20 mouse cellular contexts compared by ENCODE assay signal in genomic region chr11:4146381-4146780, GRCm38 (mm10). TPM values are rescaled to one million over a fixed set of nuclear protein-coding genes. Genes with fewer than 3 reads are reported as not detected.
DNase-seq lines count a peak whose midpoint lies in the region; ATAC-seq and TF ChIP-seq lines count a peak whose summit lies in the region.
"Had no signal": no experiment of that assay in that cellular context is flagged by ENCODE, and none has a peak within 500 bp of the region (broad histone marks: within the 10 kb centered on the region; RNA-seq: fewer than 3 reads in every experiment).

No protein-coding gene starts in this region.

- TF ChIP-seq CTCF in brain, embryonic 14.5 days (IDR thresholded peaks at IDR 0.05; ENCODE audit: borderline replicate concordance, extremely low read depth, insufficient read depth, insufficient read length) = no peak

- H3K4me1 ChIP-seq in forebrain, embryonic 12.5 days = no peaks in the 10 kb centered on the region
- no peaks in the 10 kb centered on the region for H3K4me1 ChIP-seq in forebrain, embryonic 14.5 days (ENCODE audit: control insufficient read depth, insufficient read depth, low read length)
- no peaks in the 10 kb centered on the region for H3K4me1 ChIP-seq in hindbrain, embryonic 13.5 days (replicated peaks)
- H3K4me1 ChIP-seq in hindbrain, embryonic 11.5 days (replicated peaks; ENCODE audit: control insufficient read depth, insufficient read depth, low read length) = no peaks in the 10 kb centered on the region
- H3K4me1 ChIP-seq in limb, embryonic 13.5 days = no peaks in the 10 kb centered on the region; the same call in 1 of the 2 replicates
- H3K4me1 ChIP-seq: embryonic facial prominence, embryonic 15.5 days; intestine, embryonic 15.5 days had no signal

- no peak for DNase-seq in forebrain, embryonic 14.5 days (ENCODE audit: low spot score)
- DNase-seq in hindbrain, embryonic 11.5 days (ENCODE audit: low spot score) = no peak
- DNase-seq in brain, embryonic 14.5 days (ENCODE audit: low read depth) = peak; percentile 16
- DNase-seq in MN1 (ENCODE audit: low spot score) = no peak
- DNase-seq: adrenal gland, adult 8-10 months; cerebellum, adult 11-12 months; cerebellum, adult 9-10 months; cerebellum, postnatal 25 days; gastrocnemius, postnatal 36 days; heart, adult 18-20 months; kidney, adult 18-20 months had no signal

- peaks cover 33% of the 10 kb centered on the region for H3K36me3 ChIP-seq in forebrain, embryonic 12.5 days (replicated peaks)
- H3K36me3 ChIP-seq in forebrain, embryonic 14.5 days (ENCODE audit: control insufficient read depth, insufficient read depth, low read length) = peaks cover 35% of the 10 kb centered on the region
- H3K36me3 ChIP-seq in hindbrain, embryonic 13.5 days = peaks cover 37% of the 10 kb centered on the region
- no peaks in the 10 kb centered on the region for H3K36me3 ChIP-seq in hindbrain, embryonic 11.5 days (ENCODE audit: control insufficient read depth, insufficient read depth, low read length)
- peaks cover 75% of the 10 kb centered on the region for H3K36me3 ChIP-seq in limb, embryonic 13.5 days

- H3K9ac ChIP-seq in forebrain, embryonic 12.5 days = 0 out of 2 replicates have a peak overlapping the region, but pooled peaks have one; percentile 12
- no peak overlapping the region for H3K9ac ChIP-seq in forebrain, embryonic 14.5 days (ENCODE audit: low read length)
- H3K9ac ChIP-seq in hindbrain, embryonic 13.5 days = peak overlapping the region; percentile 35; the same call in 1 of the 2 replicates
- no peak overlapping the region for H3K9ac ChIP-seq in hindbrain, embryonic 11.5 days (ENCODE audit: low read depth, low read length)
- peak overlapping the region; percentile 25; the same call in 1 of the 2 replicates for H3K9ac ChIP-seq in limb, embryonic 13.5 days
- H3K9ac ChIP-seq: embryonic facial prominence, embryonic 15.5 days; hindbrain, embryonic 14.5 days; intestine, embryonic 15.5 days had no signal

- TF ChIP-seq POLR2A in brain, embryonic 14.5 days (IDR thresholded peaks at IDR 0.05; ENCODE audit: borderline replicate concordance, extremely low read depth, insufficient read depth, insufficient read length, poor library complexity, severe bottlenecking) = no peak

- WGBS in forebrain, embryonic 12.5 days = 77% methylated on average over 6 of the region's 6 CpGs
- WGBS in forebrain, embryonic 14.5 days = 78% methylated on average over 6 of the region's 6 CpGs
- 78% methylated on average over 6 of the region's 6 CpGs for WGBS in hindbrain, embryonic 13.5 days
- WGBS in hindbrain, embryonic 11.5 days = 78% methylated on average over 6 of the region's 6 CpGs
- 77% methylated on average over 6 of the region's 6 CpGs for WGBS in limb, embryonic 13.5 days

- no peak overlapping the region for H3K27ac ChIP-seq in forebrain, embryonic 12.5 days
- no peak overlapping the region for H3K27ac ChIP-seq in forebrain, embryonic 14.5 days (ENCODE audit: low read depth, low read length)
- H3K27ac ChIP-seq in hindbrain, embryonic 13.5 days = no peak overlapping the region
- H3K27ac ChIP-seq in hindbrain, embryonic 11.5 days (ENCODE audit: low read depth, low read length) = no peak overlapping the region
- H3K27ac ChIP-seq in limb, embryonic 13.5 days = no peak overlapping the region
- H3K27ac ChIP-seq: embryonic facial prominence, embryonic 15.5 days; heart, embryonic 10.5 days; hindbrain, embryonic 14.5 days; intestine, embryonic 15.5 days had no signal

- H3K4me2 ChIP-seq in forebrain, embryonic 12.5 days = no peak overlapping the region
- no peak overlapping the region for H3K4me2 ChIP-seq in forebrain, embryonic 14.5 days (ENCODE audit: low read length)
- no peak overlapping the region for H3K4me2 ChIP-seq in hindbrain, embryonic 13.5 days
- H3K4me2 ChIP-seq in hindbrain, embryonic 11.5 days (replicated peaks; ENCODE audit: low read depth, low read length) = no peak overlapping the region
- no peak overlapping the region for H3K4me2 ChIP-seq in limb, embryonic 13.5 days (replicated peaks)
- H3K4me2 ChIP-seq: embryonic facial prominence, embryonic 15.5 days; hindbrain, embryonic 14.5 days; intestine, embryonic 15.5 days had no signal

- H3K4me3 ChIP-seq in forebrain, embryonic 12.5 days (replicated peaks) = no peak overlapping the region
- no peak overlapping the region for H3K4me3 ChIP-seq in forebrain, embryonic 14.5 days (ENCODE audit: low read depth, low read length)
- no peak overlapping the region for H3K4me3 ChIP-seq in hindbrain, embryonic 13.5 days
- no peak overlapping the region for H3K4me3 ChIP-seq in hindbrain, embryonic 11.5 days (ENCODE audit: low read depth, low read length)
- H3K4me3 ChIP-seq in limb, embryonic 13.5 days = no peak overlapping the region
- H3K4me3 ChIP-seq: embryonic facial prominence, embryonic 15.5 days; erythroblast, embryonic 14.5 days; heart, embryonic 10.5 days; intestine, embryonic 15.5 days had no signal

- no peaks in the 10 kb centered on the region for H3K27me3 ChIP-seq in forebrain, embryonic 12.5 days
- H3K27me3 ChIP-seq in forebrain, embryonic 14.5 days (replicated peaks; ENCODE audit: control insufficient read depth, insufficient read depth, low read length) = no peaks in the 10 kb centered on the region
- no peaks in the 10 kb centered on the region for H3K27me3 ChIP-seq in hindbrain, embryonic 13.5 days
- no peaks in the 10 kb centered on the region for H3K27me3 ChIP-seq in hindbrain, embryonic 11.5 days (ENCODE audit: control insufficient read depth, insufficient read depth, low read length)
- H3K27me3 ChIP-seq in limb, embryonic 13.5 days = no peaks in the 10 kb centered on the region
- H3K27me3 ChIP-seq: CH12.LX; embryonic facial prominence, embryonic 15.5 days; intestine, embryonic 15.5 days had no signal

- H3K9me3 ChIP-seq in forebrain, embryonic 12.5 days = no peaks in the 10 kb centered on the region
- no peaks in the 10 kb centered on the region for H3K9me3 ChIP-seq in forebrain, embryonic 14.5 days (replicated peaks; ENCODE audit: control insufficient read depth, low read length)
- no peaks in the 10 kb centered on the region for H3K9me3 ChIP-seq in hindbrain, embryonic 13.5 days
- no peaks in the 10 kb centered on the region for H3K9me3 ChIP-seq in hindbrain, embryonic 11.5 days (ENCODE audit: control insufficient read depth, low read length)
- no peaks in the 10 kb centered on the region for H3K9me3 ChIP-seq in limb, embryonic 13.5 days
- H3K9me3 ChIP-seq: embryonic facial prominence, embryonic 15.5 days; heart, embryonic 10.5 days; intestine, embryonic 15.5 days had no signal

- no peak for ATAC-seq in forebrain, embryonic 12.5 days (ENCODE audit: low FRiP score)
- ATAC-seq in forebrain, embryonic 14.5 days = no peak
- ATAC-seq in hindbrain, embryonic 13.5 days (ENCODE audit: low FRiP score) = no peak
- ATAC-seq in hindbrain, embryonic 11.5 days (ENCODE audit: low FRiP score) = no peak
- ATAC-seq in limb, embryonic 13.5 days (ENCODE audit: low FRiP score, low read depth) = 0 out of 2 replicates have a peak, but pooled peaks have one; percentile 28
- ATAC-seq: intestine, embryonic 15.5 days had no signal

RNA-seq across cellular contexts. Expression of gene Rnf215, which starts 11.4 kb away (rescaled TPM):
- 35.5 and 37.0 TPM in 2 replicates for polyA plus RNA-seq in forebrain, embryonic 12.5 days (2016; fragmentation: Nextera tagmentation; extraction: Ambion mirVana)
- 44.3 and 45.5 TPM in 2 replicates for polyA plus RNA-seq in forebrain, embryonic 14.5 days (2014; fragmentation: Nextera tagmentation; extraction: Ambion mirVana)
- polyA plus RNA-seq in hindbrain, embryonic 13.5 days (2015; fragmentation: Nextera tagmentation; extraction: Ambion mirVana) = 42.9 and 44.0 TPM in 2 replicates
- polyA plus RNA-seq in hindbrain, embryonic 11.5 days (2014; fragmentation: Nextera tagmentation; extraction: Ambion mirVana) = 24.8 and 31.8 TPM in 2 replicates
- polyA plus RNA-seq in brain, embryonic 14.5 days (2012; rRNA removed) = 60.4 and 66.1 TPM in 2 replicates
- 38.6 and 39.0 TPM in 2 replicates for polyA plus RNA-seq in limb, embryonic 13.5 days (2015; fragmentation: Nextera tagmentation; extraction: Ambion mirVana)

RNA-seq across cellular contexts. Expression of gene Ccdc157, which starts 13.7 kb away (rescaled TPM):
- 7.4 and 8.5 TPM in 2 replicates for polyA plus RNA-seq in forebrain, embryonic 12.5 days (2016; fragmentation: Nextera tagmentation; extraction: Ambion mirVana)
- 2.4 and 2.9 TPM in 2 replicates for polyA plus RNA-seq in forebrain, embryonic 14.5 days (2014; fragmentation: Nextera tagmentation; extraction: Ambion mirVana)
- polyA plus RNA-seq in hindbrain, embryonic 13.5 days (2015; fragmentation: Nextera tagmentation; extraction: Ambion mirVana) = 7.2 and 8.1 TPM in 2 replicates
- polyA plus RNA-seq in hindbrain, embryonic 11.5 days (2014; fragmentation: Nextera tagmentation; extraction: Ambion mirVana) = 2.7 and 3.5 TPM in 2 replicates
- polyA plus RNA-seq in brain, embryonic 14.5 days (2012; rRNA removed) = 13.2 and 15.1 TPM in 2 replicates
- polyA plus RNA-seq in limb, embryonic 13.5 days (2015; fragmentation: Nextera tagmentation; extraction: Ambion mirVana) = 9.5 and 10.3 TPM in 2 replicates

RNA-seq across cellular contexts. Expression of gene Sf3a1, which starts 13.8 kb away (rescaled TPM):
- polyA plus RNA-seq in forebrain, embryonic 12.5 days (2016; fragmentation: Nextera tagmentation; extraction: Ambion mirVana) = 83.9 and 88.4 TPM in 2 replicates
- 51.5 and 59.3 TPM in 2 replicates for polyA plus RNA-seq in forebrain, embryonic 14.5 days (2014; fragmentation: Nextera tagmentation; extraction: Ambion mirVana)
- polyA plus RNA-seq in hindbrain, embryonic 13.5 days (2015; fragmentation: Nextera tagmentation; extraction: Ambion mirVana) = 54.3 and 55.1 TPM in 2 replicates
- 80.7 and 81.1 TPM in 2 replicates for polyA plus RNA-seq in hindbrain, embryonic 11.5 days (2014; fragmentation: Nextera tagmentation; extraction: Ambion mirVana)
- 70.4 and 84.0 TPM in 2 replicates for polyA plus RNA-seq in brain, embryonic 14.5 days (2012; rRNA removed)
- polyA plus RNA-seq in limb, embryonic 13.5 days (2015; fragmentation: Nextera tagmentation; extraction: Ambion mirVana) = 57.0 and 65.7 TPM in 2 replicates

RNA-seq across cellular contexts. Expression of gene Sec14l2, which starts 23.2 kb away (rescaled TPM):
- 2.6 and 3.2 TPM in 2 replicates for polyA plus RNA-seq in forebrain, embryonic 12.5 days (2016; fragmentation: Nextera tagmentation; extraction: Ambion mirVana)
- 1.1 and 1.4 TPM in 2 replicates for polyA plus RNA-seq in forebrain, embryonic 14.5 days (2014; fragmentation: Nextera tagmentation; extraction: Ambion mirVana)
- polyA plus RNA-seq in hindbrain, embryonic 13.5 days (2015; fragmentation: Nextera tagmentation; extraction: Ambion mirVana) = 2.3 and 3.4 TPM in 2 replicates
- polyA plus RNA-seq in hindbrain, embryonic 11.5 days (2014; fragmentation: Nextera tagmentation; extraction: Ambion mirVana) = 1.7 and 2.1 TPM in 2 replicates
- polyA plus RNA-seq in brain, embryonic 14.5 days (2012; rRNA removed) = 4.1 and 5.9 TPM in 2 replicates
- 2.5 and 3.5 TPM in 2 replicates for polyA plus RNA-seq in limb, embryonic 13.5 days (2015; fragmentation: Nextera tagmentation; extraction: Ambion mirVana)

RNA-seq across cellular contexts. Expression of gene Tbc1d10a, which starts 40.2 kb away (rescaled TPM):
- 22.3 and 26.7 TPM in 2 replicates for polyA plus RNA-seq in forebrain, embryonic 12.5 days (2016; fragmentation: Nextera tagmentation; extraction: Ambion mirVana)
- polyA plus RNA-seq in forebrain, embryonic 14.5 days (2014; fragmentation: Nextera tagmentation; extraction: Ambion mirVana) = 13.3 and 18.3 TPM in 2 replicates
- polyA plus RNA-seq in hindbrain, embryonic 13.5 days (2015; fragmentation: Nextera tagmentation; extraction: Ambion mirVana) = 26.1 and 28.0 TPM in 2 replicates
- polyA plus RNA-seq in hindbrain, embryonic 11.5 days (2014; fragmentation: Nextera tagmentation; extraction: Ambion mirVana) = 13.8 and 17.6 TPM in 2 replicates
- 41.6 and 54.6 TPM in 2 replicates for polyA plus RNA-seq in brain, embryonic 14.5 days (2012; rRNA removed)
- 40.2 and 42.3 TPM in 2 replicates for polyA plus RNA-seq in limb, embryonic 13.5 days (2015; fragmentation: Nextera tagmentation; extraction: Ambion mirVana)

Comparison
In these comparisons a context has a peak if more than half of its experiments do, and no peak if none do; other contexts are left out.
1. H3K9ac ChIP-seq: peak in forebrain, embryonic 12.5 days (single experiment), hindbrain, embryonic 13.5 days (single experiment) and limb, embryonic 13.5 days (single experiment); none in forebrain, embryonic 14.5 days (single experiment) and hindbrain, embryonic 11.5 days (single experiment).